Mouse (Mus musculus) CH12.LX (cell line): ENCODE measurements around the gene Inpp1. TPM values are rescaled to one million over a fixed set of nuclear protein-coding genes. Genes with fewer than 3 reads are reported as not detected.

Source experiments
- DNase-seq: peaks from one replicate; pipeline ENCODE4 v3.0.0-alpha.2; 2013; ENCODE audit errors: extremely low read depth
- H3K27ac ChIP-seq: 2 replicates; pipeline ENCODE4 v1.5.1; 2012; ENCODE audit warnings: low read depth, mild to moderate bottlenecking, control low read depth, moderate library complexity; ENCODE audit not compliant: insufficient read depth
- H3K27me3 ChIP-seq: replicated peaks from 2 replicates; pipeline ENCODE3; 2012; ENCODE audit warnings: inconsistent platforms
- H3K36me3 ChIP-seq, 2 experiments: replicated peaks in 1 of 2; 2 replicates each; pipeline versions ENCODE3 to v1.6.1; 2012; ENCODE audit warnings: inconsistent platforms in 1 of 2, low read length in 1 of 2, mild to moderate bottlenecking in 1 of 2, mixed read lengths in 1 of 2, moderate library complexity in 1 of 2; ENCODE audit not compliant: control insufficient read depth in 1 of 2, insufficient read depth in 1 of 2
- H3K4me1 ChIP-seq, 2 experiments: 2 replicates each; pipeline ENCODE4 v1.6.1; 2012; ENCODE audit warnings: inconsistent platforms in 1 of 2, moderate library complexity in 1 of 2; ENCODE audit not compliant: insufficient read depth in 2 of 2, control insufficient read depth in 1 of 2
- H3K4me2 ChIP-seq: 2 replicates; pipeline ENCODE4 v1.6.1; 2012; ENCODE audit warnings: low read depth, mild to moderate bottlenecking, control low read depth; ENCODE audit not compliant: poor library complexity, insufficient read depth, severe bottlenecking
- H3K4me3 ChIP-seq, 3 experiments: fragments of 150-350 bp in 1 of 3; sonication (generic) in 1 of 3; replicated peaks in 1 of 3; 2 replicates each; pipeline versions ENCODE3 to v1.5.1; 2011 to 2012; ENCODE audit warnings: low read depth in 2 of 3, low read length in 2 of 3, mild to moderate bottlenecking in 2 of 3, moderate library complexity in 2 of 3, control low read depth in 1 of 3, improper control_type of control experiment in 1 of 3, inconsistent platforms in 1 of 3, mixed read lengths in 1 of 3; ENCODE audit not compliant: poor library complexity in 1 of 3
- H3K79me2 ChIP-seq: replicated peaks from 2 replicates; pipeline ENCODE4 v1.6.1; 2012; ENCODE audit warnings: mild to moderate bottlenecking, moderate library complexity; ENCODE audit not compliant: control insufficient read depth, poor library complexity, insufficient read depth, severe bottlenecking; ENCODE audit errors: extremely low read depth
- H3K9ac ChIP-seq: 2 replicates; pipeline ENCODE4 v1.6.1; 2012; ENCODE audit warnings: low read depth, mild to moderate bottlenecking, control low read depth, moderate library complexity; ENCODE audit not compliant: insufficient read depth
- H3K9me3 ChIP-seq: replicated peaks from 2 replicates; pipeline ENCODE3; 2012; ENCODE audit warnings: low read length, inconsistent platforms, mixed read lengths
- BHLHE40 ChIP-seq: IDR thresholded peaks from 2 replicates; pipeline ENCODE4 v1.6.1; 2011; ENCODE audit warnings: mild to moderate bottlenecking, low read depth, low read length, improper control_type of control experiment
- CHD1 ChIP-seq: IDR thresholded peaks from 2 replicates; pipeline ENCODE4 v1.6.1; 2012; ENCODE audit warnings: low read depth, low read length, improper control_type of control experiment, inconsistent platforms
- CTCF ChIP-seq, 2 experiments: IDR thresholded peaks in 1 of 2; conservative IDR thresholded peaks in 1 of 2; 2 replicates each; pipeline ENCODE4 v1.5.1; 2011 to 2012; ENCODE audit warnings: low read depth in 2 of 2, low read length in 2 of 2, improper control_type of control experiment in 1 of 2, inconsistent platforms in 1 of 2, mild to moderate bottlenecking in 1 of 2, moderate library complexity in 1 of 2
- E2F4 ChIP-seq: IDR thresholded peaks from 2 replicates; pipeline ENCODE4 v1.6.1; 2011; ENCODE audit warnings: low read depth, low read length, improper control_type of control experiment; ENCODE audit not compliant: insufficient replicate concordance
- ELF1 ChIP-seq: IDR thresholded peaks from 2 replicates; pipeline ENCODE4 v1.6.1; 2014; ENCODE audit warnings: low read depth, mild to moderate bottlenecking, inconsistent platforms, low read length, improper control_type of control experiment
- ETS1 ChIP-seq: conservative IDR thresholded peaks from 2 replicates; pipeline ENCODE4 v1.6.1; 2012; ENCODE audit warnings: low read depth, mild to moderate bottlenecking, inconsistent platforms, low read length, improper control_type of control experiment, moderate library complexity
- GABPA ChIP-seq: IDR thresholded peaks from 2 replicates; pipeline ENCODE4 v1.6.1; 2012; ENCODE audit warnings: low read depth, low read length, improper control_type of control experiment, inconsistent platforms; ENCODE audit not compliant: insufficient replicate concordance
- JUND ChIP-seq: conservative IDR thresholded peaks from 2 replicates; pipeline ENCODE4 v1.6.1; 2011; ENCODE audit warnings: low read depth, low read length, improper control_type of control experiment
- KAT2A ChIP-seq: IDR thresholded peaks from 2 replicates; pipeline ENCODE4 v1.6.1; 2012; ENCODE audit warnings: low read length, improper control_type of control experiment, inconsistent platforms; ENCODE audit not compliant: insufficient replicate concordance
- MAX ChIP-seq: IDR thresholded peaks from 2 replicates; pipeline ENCODE4 v1.6.1; 2011; ENCODE audit warnings: low read length, improper control_type of control experiment
- MXI1 ChIP-seq: IDR thresholded peaks from 2 replicates; pipeline ENCODE4 v1.6.1; 2011; ENCODE audit warnings: mild to moderate bottlenecking, low read depth, low read length, improper control_type of control experiment
- MYC ChIP-seq: IDR thresholded peaks from 2 replicates; pipeline ENCODE4 v1.6.1; 2011; ENCODE audit warnings: low read depth, mild to moderate bottlenecking, improper control_type of control experiment, low read length
- NELFE ChIP-seq: IDR thresholded peaks from 2 replicates; pipeline ENCODE4 v1.6.1; 2011; ENCODE audit warnings: low read depth, low read length, improper control_type of control experiment
- NRF1 ChIP-seq: IDR thresholded peaks from 2 replicates; pipeline ENCODE4 v1.6.1; 2014; ENCODE audit warnings: low read depth, mild to moderate bottlenecking, inconsistent platforms, low read length, improper control_type of control experiment, moderate library complexity
- PAX5 ChIP-seq: IDR thresholded peaks from 2 replicates; pipeline ENCODE4 v1.6.1; 2012; ENCODE audit warnings: low read length, inconsistent platforms, mixed read lengths
- POLR2AphosphoS2 ChIP-seq: IDR thresholded peaks from 2 replicates; pipeline ENCODE4 v1.6.1; 2011; ENCODE audit warnings: low read depth, low read length, improper control_type of control experiment
- RAD21 ChIP-seq: IDR thresholded peaks from 2 replicates; pipeline ENCODE4 v1.6.1; 2011; ENCODE audit warnings: low read depth, mild to moderate bottlenecking, low read length, improper control_type of control experiment, moderate library complexity
- RCOR1 ChIP-seq: conservative IDR thresholded peaks from 2 replicates; pipeline ENCODE4 v1.6.1; 2012; ENCODE audit warnings: low read depth, mild to moderate bottlenecking, inconsistent platforms, low read length, improper control_type of control experiment
- SIN3A ChIP-seq: IDR thresholded peaks from 2 replicates; pipeline ENCODE4 v1.6.1; 2012; ENCODE audit warnings: low read length, improper control_type of control experiment, inconsistent platforms
- SMC3 ChIP-seq: IDR thresholded peaks from 2 replicates; pipeline ENCODE4 v1.6.1; 2011; ENCODE audit warnings: low read depth, low read length, improper control_type of control experiment
- USF1 ChIP-seq: IDR thresholded peaks from 2 replicates; pipeline ENCODE4 v1.6.1; 2014; ENCODE audit warnings: low read depth, mild to moderate bottlenecking, inconsistent platforms, low read length, improper control_type of control experiment
- ZKSCAN1 ChIP-seq: IDR thresholded peaks from 2 replicates; pipeline ENCODE4 v1.6.1; 2012; ENCODE audit warnings: low read depth, inconsistent platforms, low read length, improper control_type of control experiment, borderline replicate concordance
- ZNF384 ChIP-seq: IDR thresholded peaks from 2 replicates; pipeline ENCODE4 v1.6.1; 2012; ENCODE audit warnings: low read depth, low read length, improper control_type of control experiment, inconsistent platforms
- dilution Hi-C: fragments of 300-500 bp; cut with MboI; formaldehyde crosslinking; loops from 2 replicates; pipeline ENCODE4 v1.14.3; 2020; ENCODE audit warnings: low sequenced_read_pairs; ENCODE audit not compliant: extremely low pct_unique_long_range_greater_than_20kb, extremely low pct_ligation_motif_present
- in situ Hi-C: fragments of 300-500 bp; cut with MboI; formaldehyde crosslinking; loops from 3 replicates; pipeline ENCODE4 v1.14.3; 2019; ENCODE audit warnings: low sequenced_read_pairs, low pct_ligation_motif_present, low pct_unique_long_range_greater_than_20kb, mixed read lengths
- polyA plus RNA-seq: library from polyadenylated mRNA; unstranded; fragments of >175 nt; gene quantifications from 2 replicates; pipeline ENCODE4 v1.2.1, GENCODE M21; 2012; ENCODE audit warnings: low read depth; ENCODE audit not compliant: insufficient read length
- total RNA-seq, 2 experiments: library from RNA; depleted of rRNA; stranded (reverse); fragments of 300-350 nt in 1 of 2; fragments of >200 nt in 1 of 2; gene quantifications; 2 replicates each; pipeline ENCODE4 v1.2.3; 2012 to 2014

Inpp1 gene
- total and polyA plus RNA-seq, 3 experiments = 9.2 to 14.8 (median 10.0) TPM

DNA sequence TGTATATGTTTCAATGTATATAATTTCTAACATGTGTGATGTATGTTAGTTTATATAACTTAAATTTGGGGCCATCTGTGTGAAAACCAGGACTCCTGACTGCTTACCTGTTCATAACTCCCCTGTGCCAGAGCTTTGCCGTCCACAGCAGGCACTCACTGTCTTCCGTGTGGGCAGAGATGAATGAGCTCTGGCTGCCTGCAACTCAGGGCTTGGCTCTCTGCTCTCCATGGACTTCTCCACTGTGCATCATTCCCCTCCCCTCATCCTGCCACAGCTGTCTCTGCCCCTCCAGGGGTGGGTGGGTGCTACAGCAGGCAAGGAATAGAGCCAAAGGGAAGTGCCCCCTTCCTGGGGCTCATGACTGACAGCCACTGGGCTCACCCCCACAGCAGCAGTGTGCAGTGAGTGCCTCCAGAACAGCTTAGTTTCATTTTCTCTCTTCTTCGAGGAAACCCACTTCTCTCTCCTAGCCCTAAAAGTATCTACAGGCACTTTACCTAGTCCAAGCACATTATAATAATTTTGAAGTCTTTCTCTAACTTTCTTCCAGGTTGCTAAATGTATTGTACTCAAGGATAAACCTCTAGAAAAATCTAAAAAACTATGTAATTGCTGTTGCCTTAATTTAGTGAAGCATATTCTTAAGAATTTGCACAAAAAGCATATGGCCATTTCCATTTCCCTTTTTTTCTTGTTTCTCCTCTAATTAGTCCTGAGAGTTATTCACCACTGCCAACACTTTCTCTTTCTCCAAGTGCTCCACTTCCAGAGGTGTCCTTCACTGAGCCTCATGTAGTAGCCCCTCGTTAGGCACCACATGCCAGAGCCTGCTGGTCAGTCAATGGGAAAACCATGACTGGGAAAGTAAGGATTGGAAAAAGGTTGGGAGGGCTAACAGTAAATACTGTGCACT, 53.3 kb downstream of the Inpp1 start:
- Histone ChIP-seq H3K27me3 (no peaks in the 10 kb centered on the region), H3K27ac (no peak overlapping the region), H3K4me2 (peak overlapping the region; percentile 74), H3K9ac (0 out of 2 replicates have a peak overlapping the region, but pooled peaks have one; percentile 4), H3K9me3 (no peaks in the 10 kb centered on the region), H3K36me3 (no peaks in the 10 kb centered on the region), H3K79me2 (no peaks in the 10 kb centered on the region), H3K4me3 (peak overlapping the region in 2 of 3 experiments; percentile 22 to 34), H3K4me1 (peaks cover 3 to 22% of the 10 kb centered on the region in 2 experiments; a peak in 3 of 4 replicates)
- dilution Hi-C loops = no loop called here
- DNase-seq = peak; percentile 21
- in situ Hi-C loops = no loop called here
- TF ChIP-seq NRF1 = no peak
- TF ChIP-seq RAD21 = no peak
- no peak for TF ChIP-seq E2F4
- TF ChIP-seq MXI1 = no peak
- no peak for TF ChIP-seq ELF1
- no peak for TF ChIP-seq MAX
- TF ChIP-seq POLR2AphosphoS2 = no peak
- TF ChIP-seq NELFE = no peak
- TF ChIP-seq CHD1 = no peak
- TF ChIP-seq ZNF384 = no peak
- TF ChIP-seq SIN3A = no peak

DNA sequence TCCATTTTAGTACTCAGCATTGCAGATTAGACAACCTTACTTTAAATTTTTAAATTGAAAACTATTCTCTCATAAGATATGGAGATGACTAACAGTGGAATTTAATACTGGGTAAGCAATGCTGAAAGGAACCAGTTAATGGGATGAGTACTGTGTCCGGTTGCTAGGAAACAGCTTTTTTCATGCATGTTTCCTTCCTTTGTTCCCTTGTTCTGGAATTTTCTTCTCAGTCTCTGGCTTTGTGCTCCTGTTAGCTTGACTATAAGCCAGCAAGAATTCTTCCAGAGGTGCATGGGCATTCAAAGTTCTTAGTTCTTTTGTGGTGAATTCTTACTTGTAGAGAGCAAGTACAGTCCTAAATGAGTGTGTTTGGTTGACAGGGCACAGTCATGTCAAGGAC, 59.3 kb downstream of the Inpp1 start:
- H3K4me1 ChIP-seq = no peaks in the 10 kb centered on the region
- H3K36me3 ChIP-seq = no peaks in the 10 kb centered on the region
- H3K4me2 ChIP-seq = no peak overlapping the region
- TF ChIP-seq RCOR1 = no peak
- TF ChIP-seq JUND = no peak
- no peak for TF ChIP-seq CTCF (conservative IDR thresholded peaks at IDR 0.05 in 1 of 2, IDR thresholded peaks at IDR 0.05 in 1 of 2; ENCODE audit: low read depth in 2 of 2, low read length in 2 of 2)
- no peak for TF ChIP-seq USF1
- TF ChIP-seq ZKSCAN1 = no peak
- no peak for TF ChIP-seq SMC3
- TF ChIP-seq KAT2A = no peak
- no peak for TF ChIP-seq BHLHE40
- TF ChIP-seq E2F4 = no peak
- no peak for TF ChIP-seq ETS1
- no peak for TF ChIP-seq MAX
- TF ChIP-seq PAX5 = no peak
- TF ChIP-seq MYC = no peak
- TF ChIP-seq GABPA = no peak
- TF ChIP-seq MXI1 = no peak
- H3K27ac ChIP-seq = no peak overlapping the region
- no peak overlapping the region for H3K4me3 ChIP-seq
- in situ Hi-C loops = no loop called here
- H3K9me3 ChIP-seq = no peaks in the 10 kb centered on the region
- DNase-seq = no peak
- no peaks in the 10 kb centered on the region for H3K79me2 ChIP-seq
- dilution Hi-C loops = no loop called here
- no peak overlapping the region for H3K9ac ChIP-seq
- H3K27me3 ChIP-seq = no peaks in the 10 kb centered on the region
